Mouse (Mus musculus): Measurements from ENCODE around the gene Fgfr2. TPM values are rescaled to one million over a fixed set of nuclear protein-coding genes. Genes with fewer than 3 reads are reported as not detected.

Fgfr2 gene
- polyA plus RNA-seq, 1 experiment: 12.0 TPM

DNA sequence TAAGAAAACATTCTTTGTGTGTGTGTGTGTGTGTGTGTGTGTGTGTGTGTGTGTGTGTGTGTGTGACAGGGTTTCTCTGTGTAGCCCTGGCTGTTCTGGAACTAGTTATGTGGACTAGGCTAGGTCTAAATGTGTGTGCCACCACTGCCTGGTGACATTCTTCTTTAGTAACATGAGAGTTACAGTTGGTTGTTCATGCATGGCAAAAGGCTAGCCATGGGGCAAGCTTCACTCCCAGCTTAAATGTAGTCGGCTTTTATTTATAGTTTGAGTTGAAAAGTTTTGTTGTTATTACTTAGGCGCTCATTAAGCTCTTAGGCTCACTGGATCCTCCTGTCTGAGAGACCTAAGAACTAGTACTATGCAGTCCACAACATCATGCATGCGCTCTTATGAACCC, 158.8 kb downstream of the Fgfr2 start:
- Histone ChIP-seq H3K4me1 (ENCODE audit: control insufficient read depth, insufficient read depth, insufficient read length, low read length) (no peaks in the 10 kb centered on the region; the same call in 1 of the 2 replicates), H3K27ac (replicated peaks; ENCODE audit: low read depth, low read length) (no peak overlapping the region), H3K4me3 (ENCODE audit: insufficient read depth, low read depth, low read length) (no peak overlapping the region)

GRCm38 (mm10) chr7:132950613-132951012, 172.5 kb downstream of the Fgfr2 start:
- Histone ChIP-seq H3K27ac (replicated peaks; ENCODE audit: low read depth, low read length) (no peak overlapping the region), H3K4me3 (ENCODE audit: insufficient read depth, low read depth, low read length) (no peak overlapping the region), H3K4me1 (ENCODE audit: control insufficient read depth, insufficient read depth, insufficient read length, low read length) (no peaks in the 10 kb centered on the region; the same call in 1 of the 2 replicates)

GRCm38 (mm10) chr7:132949968-132950367, 173.2 kb downstream of the Fgfr2 start:
- Histone ChIP-seq H3K4me3 (ENCODE audit: insufficient read depth, low read depth, low read length) (no peak overlapping the region), H3K4me1 (ENCODE audit: control insufficient read depth, insufficient read depth, insufficient read length, low read length) (no peaks in the 10 kb centered on the region; the same call in 1 of the 2 replicates), H3K27ac (replicated peaks; ENCODE audit: low read depth, low read length) (no peak overlapping the region)

GRCm38 (mm10) chr7:132940569-132940968, 182.6 kb downstream of the Fgfr2 start:
- Histone ChIP-seq H3K4me3 (ENCODE audit: insufficient read depth, low read depth, low read length) (no peak overlapping the region), H3K27ac (replicated peaks; ENCODE audit: low read depth, low read length) (no peak overlapping the region), H3K4me1 (ENCODE audit: control insufficient read depth, insufficient read depth, insufficient read length, low read length) (peaks cover 2% of the 10 kb centered on the region; the same call in 1 of the 2 replicates)

- H3K4me3 ChIP-seq (ENCODE audit: insufficient read depth, low read depth, low read length): no peak overlapping the region
- peaks cover 2% of the 10 kb centered on the region; the same call in 1 of the 2 replicates for H3K4me1 ChIP-seq (ENCODE audit: control insufficient read depth, insufficient read depth, insufficient read length, low read length)
- no peak overlapping the region for H3K27ac ChIP-seq (replicated peaks; ENCODE audit: low read depth, low read length)
Observed at GRCm38 (mm10) chr7:132939118-132939517, 184.0 kb downstream of the Fgfr2 start.

GRCm38 (mm10) chr7:132934743-132935142, 188.4 kb downstream of the Fgfr2 start:
- Histone ChIP-seq H3K4me3 (ENCODE audit: insufficient read depth, low read depth, low read length) (no peak overlapping the region), H3K27ac (replicated peaks; ENCODE audit: low read depth, low read length) (no peak overlapping the region), H3K4me1 (ENCODE audit: control insufficient read depth, insufficient read depth, insufficient read length, low read length) (no peaks in the 10 kb centered on the region)

GRCm38 (mm10) chr7:132933331-132933730, 189.8 kb downstream of the Fgfr2 start:
- no peak overlapping the region for H3K4me3 ChIP-seq (ENCODE audit: insufficient read depth, low read depth, low read length)
- no peaks in the 10 kb centered on the region for H3K4me1 ChIP-seq (ENCODE audit: control insufficient read depth, insufficient read depth, insufficient read length, low read length)
- no peak overlapping the region for H3K27ac ChIP-seq (replicated peaks; ENCODE audit: low read depth, low read length)

DNA sequence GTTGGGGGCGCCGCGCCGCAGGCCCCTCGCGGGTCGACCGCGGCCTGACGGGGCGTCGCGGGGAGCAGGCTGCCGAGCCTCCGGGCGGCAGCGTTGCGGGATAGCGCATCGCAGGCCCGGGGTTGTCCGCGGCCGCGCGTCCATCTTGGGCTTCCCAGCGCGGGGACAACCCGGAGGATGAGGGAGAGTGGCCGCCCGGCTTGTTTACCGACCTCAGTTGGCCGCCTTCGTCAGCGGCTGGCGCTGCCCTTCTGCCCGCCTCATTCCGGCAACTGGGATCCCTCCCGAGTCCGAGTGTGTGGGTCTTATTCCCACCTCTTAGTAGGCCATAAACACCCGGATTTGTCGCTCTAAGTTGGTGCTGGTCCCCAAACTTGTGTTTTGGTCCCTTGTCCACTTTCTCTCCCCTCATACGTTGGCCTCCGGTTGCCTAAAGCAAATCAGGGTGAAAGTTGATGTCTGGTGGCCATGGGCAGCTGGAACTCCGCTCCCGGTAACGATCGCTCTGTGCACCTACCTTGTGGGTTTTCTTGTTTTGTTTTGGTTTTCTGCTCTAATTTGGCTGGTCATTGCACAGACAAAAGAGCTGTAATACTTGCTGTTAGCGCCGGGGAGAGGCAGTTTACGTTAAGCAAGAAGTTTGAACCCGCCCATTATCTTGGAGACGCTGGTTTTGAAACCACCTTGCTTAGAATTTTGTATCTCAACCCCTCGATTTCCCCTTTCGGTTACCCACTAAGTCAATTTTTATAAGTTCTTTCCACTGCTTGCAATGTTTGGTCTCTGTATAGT, 191.4 kb downstream of the Fgfr2 start:
- Histone ChIP-seq H3K27ac (replicated peaks; ENCODE audit: low read depth, low read length) (peak overlapping the region; percentile 93), H3K4me1 (ENCODE audit: control insufficient read depth, insufficient read depth, insufficient read length, low read length) (no peaks in the 10 kb centered on the region), H3K4me3 (ENCODE audit: insufficient read depth, low read depth, low read length) (peak overlapping the region; percentile 98)

- Histone ChIP-seq H3K4me1 (ENCODE audit: control insufficient read depth, insufficient read depth, insufficient read length, low read length) (no peaks in the 10 kb centered on the region), H3K4me3 (ENCODE audit: insufficient read depth, low read depth, low read length) (peak within 1 kb of the TSS; percentile 98), H3K27ac (replicated peaks; ENCODE audit: low read depth, low read length) (peak within 1 kb of the TSS; percentile 93)
Observed at GRCm38 (mm10) chr7:132930850-132931559, 192.1 kb downstream of the Fgfr2 start, which contains the start of gene Zranb1. Zranb1 (plus strand) TSS chr7:132931142.

DNA sequence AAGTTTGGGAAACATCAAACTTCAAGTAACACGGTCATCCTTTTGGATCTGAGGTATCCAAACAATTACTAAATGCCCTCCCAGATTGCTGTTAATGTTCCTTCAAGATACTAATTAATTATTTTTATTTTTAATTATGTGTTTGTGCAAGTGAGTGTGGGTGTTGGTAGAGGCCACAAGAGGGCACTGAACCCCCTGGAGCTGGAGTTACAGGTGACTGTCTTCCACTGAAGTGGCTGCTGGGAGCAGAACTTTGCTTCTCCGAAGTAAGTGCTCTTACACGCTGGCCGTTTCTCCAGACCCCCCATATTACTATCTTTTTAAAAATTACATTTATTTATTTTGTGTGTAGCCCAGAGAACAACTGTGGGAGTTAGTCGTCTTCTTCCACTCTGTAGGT, 193.1 kb downstream of the Fgfr2 start:
- Histone ChIP-seq H3K27ac (replicated peaks; ENCODE audit: low read depth, low read length) (no peak overlapping the region), H3K4me3 (ENCODE audit: insufficient read depth, low read depth, low read length) (peak overlapping the region; percentile 98)

GRCm38 (mm10) chr7:132927201-132927600, 195.9 kb downstream of the Fgfr2 start:
- H3K4me3 ChIP-seq (ENCODE audit: insufficient read depth, low read depth, low read length): no peak overlapping the region
- H3K4me1 ChIP-seq (ENCODE audit: control insufficient read depth, insufficient read depth, insufficient read length, low read length): no peaks in the 10 kb centered on the region
- no peak overlapping the region for H3K27ac ChIP-seq (replicated peaks; ENCODE audit: low read depth, low read length)

More for the DNA sequence above, 193.1 kb downstream of the Fgfr2 start:
- no peaks in the 10 kb centered on the region for H3K4me1 ChIP-seq (ENCODE audit: control insufficient read depth, insufficient read depth, insufficient read length, low read length)

DNA sequence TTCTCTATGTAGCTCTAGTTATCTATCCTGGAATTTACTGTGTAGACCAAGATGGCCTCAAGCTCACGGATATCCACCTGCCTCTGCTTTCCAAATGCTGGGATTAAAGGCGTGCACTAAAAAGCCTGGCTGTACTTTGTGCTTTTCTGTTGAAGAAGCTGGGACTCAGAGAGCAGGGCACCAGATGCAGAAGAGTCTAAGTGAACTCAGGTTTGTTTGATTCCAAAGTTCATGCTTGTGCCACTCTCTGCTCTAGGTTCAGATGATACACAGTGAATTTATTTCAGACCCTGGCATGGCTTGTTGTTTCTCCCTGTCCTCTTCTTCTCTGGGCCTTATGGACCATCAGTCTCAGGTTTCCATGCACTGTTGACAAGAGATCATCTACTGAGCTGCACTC, 197.9 kb downstream of the Fgfr2 start:
- Histone ChIP-seq H3K4me1 (ENCODE audit: control insufficient read depth, insufficient read depth, insufficient read length, low read length) (no peaks in the 10 kb centered on the region), H3K4me3 (ENCODE audit: insufficient read depth, low read depth, low read length) (no peak overlapping the region), H3K27ac (replicated peaks; ENCODE audit: low read depth, low read length) (no peak overlapping the region)

GRCm38 (mm10) chr7:132921971-132922370, 201.2 kb downstream of the Fgfr2 start:
- H3K4me3 ChIP-seq (ENCODE audit: insufficient read depth, low read depth, low read length): no peak overlapping the region
- H3K27ac ChIP-seq (replicated peaks; ENCODE audit: low read depth, low read length): no peak overlapping the region
- H3K4me1 ChIP-seq (ENCODE audit: control insufficient read depth, insufficient read depth, insufficient read length, low read length): no peaks in the 10 kb centered on the region

- Histone ChIP-seq H3K4me1 (ENCODE audit: control insufficient read depth, insufficient read depth, insufficient read length, low read length) (no peaks in the 10 kb centered on the region), H3K4me3 (ENCODE audit: insufficient read depth, low read depth, low read length) (no peak overlapping the region), H3K27ac (replicated peaks; ENCODE audit: low read depth, low read length) (no peak overlapping the region)
Observed at GRCm38 (mm10) chr7:132903796-132904195, 219.4 kb downstream of the Fgfr2 start.

DNA sequence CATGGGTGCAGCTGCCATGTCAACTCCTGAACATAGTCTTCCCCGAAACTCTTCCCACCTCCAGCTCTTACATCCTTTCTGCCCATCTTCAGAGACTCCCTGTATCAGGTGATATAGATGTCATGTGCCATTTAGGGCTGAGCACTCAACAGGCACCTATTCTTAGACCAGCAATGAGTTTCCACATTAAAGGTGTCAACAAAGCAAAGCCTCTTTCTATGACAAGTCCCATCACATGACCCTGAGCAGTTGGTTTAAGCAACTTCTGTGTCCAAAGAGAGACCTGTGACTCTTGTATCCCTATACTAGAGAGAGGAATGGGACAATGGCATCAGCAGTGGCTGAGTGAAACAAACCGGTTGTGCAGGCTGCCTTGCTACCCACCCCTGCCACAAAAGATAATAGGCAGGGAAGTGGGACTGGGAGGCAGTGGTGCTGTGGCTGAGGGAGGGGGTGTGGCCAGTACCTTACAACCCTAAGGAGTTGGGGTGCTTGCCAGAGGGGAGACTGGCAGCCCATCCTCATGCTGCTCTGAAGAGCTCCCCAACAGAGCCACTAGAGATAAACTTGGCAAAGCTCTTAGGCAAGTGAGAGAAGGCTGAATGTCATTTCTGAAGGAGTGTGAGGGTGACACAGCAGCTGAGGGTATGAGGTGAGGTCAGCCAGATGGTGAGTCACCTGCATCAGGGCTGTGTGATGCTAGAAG, 222.2 kb downstream of the Fgfr2 start:
- Histone ChIP-seq H3K4me3 (ENCODE audit: insufficient read depth, low read depth, low read length) (no peak overlapping the region), H3K27ac (replicated peaks; ENCODE audit: low read depth, low read length) (no peak overlapping the region), H3K4me1 (ENCODE audit: control insufficient read depth, insufficient read depth, insufficient read length, low read length) (no peaks in the 10 kb centered on the region)
